Mouse (Mus musculus): ENCODE data around the gene Nup188.

The Nup188 gene

GRCm38 (mm10) chr2:30386913-30387312, 100.7 kb downstream of the Nup188 start:
- DNase-seq (ENCODE audit: low spot score) = no peak

GRCm38 (mm10) chr2:30389000-30389399, 102.8 kb downstream of the Nup188 start:
- DNase-seq (ENCODE audit: low spot score) = no peak

- DNase-seq (ENCODE audit: low spot score) = peak; percentile 97
These were observed 105.9 kb downstream of the Nup188 start, which contains the start of gene Dolpp1 for GRCm38 (mm10) chr2:30392114-30392576. Dolpp1 (plus strand) TSS chr2:30392254.

GRCm38 (mm10) chr2:30392577-30393369, 106.6 kb downstream of the Nup188 start:
- peak; percentile 63 for DNase-seq (ENCODE audit: low spot score)

GRCm38 (mm10) chr2:30393370-30393656, 107.1 kb downstream of the Nup188 start:
- no peak for DNase-seq (ENCODE audit: low spot score)
